Mouse (Mus musculus): ENCODE data around the gene H1fnt. TPM values are rescaled to one million over a fixed set of nuclear protein-coding genes. Genes with fewer than 3 reads are reported as not detected.

Gene H1fnt
- polyA plus RNA-seq, 1 experiment = not detected

GRCm38 (mm10) chr15:98225610-98226009, 31.5 kb downstream of the H1fnt start:
- no peak overlapping the region for H3K27ac ChIP-seq (ENCODE audit: insufficient read depth, low read length)
- TF ChIP-seq CTCF (IDR thresholded peaks at IDR 0.05; ENCODE audit: borderline replicate concordance, insufficient read depth, low read length) = no peak
- no peak for TF ChIP-seq POLR2A (IDR thresholded peaks at IDR 0.05; ENCODE audit: low read depth, low read length)
- no peaks in the 10 kb centered on the region for H3K4me1 ChIP-seq (ENCODE audit: control insufficient read depth, insufficient read depth, low read length)
- no peak overlapping the region for H3K4me3 ChIP-seq (ENCODE audit: insufficient read depth, low read length)

DNA sequence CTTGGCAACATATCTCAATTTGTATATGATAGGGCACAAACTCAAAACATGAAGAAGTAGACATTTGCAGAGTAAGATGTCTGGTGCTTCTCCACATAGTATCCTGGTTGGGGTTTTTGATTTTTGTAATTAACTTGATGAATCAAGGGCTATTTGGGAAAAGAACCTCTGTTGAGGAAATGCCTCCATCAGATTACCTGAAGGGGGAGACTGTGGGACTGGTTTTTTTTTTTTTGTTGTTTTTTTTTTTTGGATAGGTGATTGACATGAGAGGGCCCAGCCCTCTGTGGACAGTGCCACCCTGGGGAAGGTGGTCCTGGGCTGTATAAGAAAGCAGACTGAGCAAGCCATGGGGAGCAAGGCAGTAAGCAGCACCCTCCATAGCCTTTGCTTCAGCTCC, 34.7 kb downstream of the H1fnt start:
- Histone ChIP-seq H3K4me1 (ENCODE audit: control insufficient read depth, insufficient read depth, low read length) (no peaks in the 10 kb centered on the region), H3K27ac (ENCODE audit: insufficient read depth, low read length) (no peak overlapping the region), H3K4me3 (ENCODE audit: insufficient read depth, low read length) (no peak overlapping the region)
- TF ChIP-seq CTCF (IDR thresholded peaks at IDR 0.05; ENCODE audit: borderline replicate concordance, insufficient read depth, low read length) (no peak), POLR2A (IDR thresholded peaks at IDR 0.05; ENCODE audit: low read depth, low read length) (no peak)

GRCm38 (mm10) chr15:98220877-98221276, 36.2 kb downstream of the H1fnt start, which contains the start of the genes Gm44579 and Olfr287:
Gene Gm44579 (minus strand): TSS chr15:98220977.
Gene Olfr287 (minus strand): TSS chr15:98221056.
- TF ChIP-seq CTCF (IDR thresholded peaks at IDR 0.05; ENCODE audit: borderline replicate concordance, insufficient read depth, low read length) (no peak), POLR2A (IDR thresholded peaks at IDR 0.05; ENCODE audit: low read depth, low read length) (no peak)
- Histone ChIP-seq H3K4me3 (ENCODE audit: insufficient read depth, low read length) (no peak within 1 kb of the TSS), H3K27ac (ENCODE audit: insufficient read depth, low read length) (no peak within 1 kb of the TSS), H3K4me1 (ENCODE audit: control insufficient read depth, insufficient read depth, low read length) (no peaks in the 10 kb centered on the region)

DNA sequence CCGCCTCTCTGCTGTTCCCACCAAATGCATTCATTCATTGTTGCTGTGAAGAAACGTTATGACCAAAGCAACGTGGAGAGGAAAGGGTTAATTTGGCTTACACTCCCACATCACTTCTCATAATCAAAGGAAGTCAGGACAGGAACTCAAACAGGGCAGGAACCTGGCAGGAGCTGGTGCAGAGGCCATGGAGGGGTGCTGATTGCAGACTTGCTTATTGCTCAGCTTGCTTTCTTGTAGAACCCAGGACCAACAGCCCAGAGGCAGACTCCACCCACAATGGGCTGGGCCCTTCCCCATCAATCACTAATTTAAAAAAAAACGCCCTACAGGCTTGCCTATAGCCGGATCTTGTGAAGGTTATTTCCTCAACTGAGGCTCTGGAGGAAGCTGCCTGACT, 43.0 kb downstream of the H1fnt start:
- H3K4me3 ChIP-seq (ENCODE audit: insufficient read depth, low read length) = no peak overlapping the region

GRCm38 (mm10) chr15:98213336-98213870, 43.7 kb downstream of the H1fnt start:
- TF ChIP-seq CTCF (IDR thresholded peaks at IDR 0.05; ENCODE audit: borderline replicate concordance, insufficient read depth, low read length) = no peak
- no peak for TF ChIP-seq POLR2A (IDR thresholded peaks at IDR 0.05; ENCODE audit: low read depth, low read length)
- Histone ChIP-seq H3K4me1 (ENCODE audit: control insufficient read depth, insufficient read depth, low read length) (no peaks in the 10 kb centered on the region), H3K4me3 (ENCODE audit: insufficient read depth, low read length) (no peak overlapping the region), H3K27ac (ENCODE audit: insufficient read depth, low read length) (no peak overlapping the region)

More for the DNA sequence above, 43.0 kb downstream of the H1fnt start:
- Histone ChIP-seq H3K27ac (ENCODE audit: insufficient read depth, low read length) (no peak overlapping the region), H3K4me1 (ENCODE audit: control insufficient read depth, insufficient read depth, low read length) (no peaks in the 10 kb centered on the region)
- TF ChIP-seq POLR2A (IDR thresholded peaks at IDR 0.05; ENCODE audit: low read depth, low read length) (no peak), CTCF (IDR thresholded peaks at IDR 0.05; ENCODE audit: borderline replicate concordance, insufficient read depth, low read length) (no peak)

DNA sequence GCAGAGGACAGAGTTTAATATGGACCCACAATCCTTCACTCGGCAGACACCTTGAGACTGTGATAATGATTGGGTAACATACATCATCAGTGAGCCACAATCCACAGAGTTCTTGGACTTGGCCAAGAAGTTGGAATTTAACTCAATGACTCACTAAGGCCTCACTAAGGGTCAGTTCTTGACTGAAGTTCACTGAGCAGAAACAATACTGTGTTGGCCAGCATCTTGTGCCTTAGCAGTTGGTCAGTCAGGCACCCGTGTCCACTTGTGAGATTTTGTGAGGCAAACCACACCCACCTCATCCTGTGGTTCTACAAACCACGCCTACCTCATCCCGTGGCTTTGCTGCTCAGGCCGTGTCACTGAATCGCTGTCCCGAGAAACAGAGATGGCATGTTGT, 47.4 kb downstream of the H1fnt start:
- Histone ChIP-seq H3K27ac (ENCODE audit: insufficient read depth, low read length) (no peak overlapping the region), H3K4me3 (ENCODE audit: insufficient read depth, low read length) (no peak overlapping the region), H3K4me1 (ENCODE audit: control insufficient read depth, insufficient read depth, low read length) (no peaks in the 10 kb centered on the region)
- TF ChIP-seq CTCF (IDR thresholded peaks at IDR 0.05; ENCODE audit: borderline replicate concordance, insufficient read depth, low read length) = no peak
- TF ChIP-seq POLR2A (IDR thresholded peaks at IDR 0.05; ENCODE audit: low read depth, low read length) = no peak

Other genes with a start within 250 kb of the H1fnt start
- gene Pfkm, start 164.7 kb downstream of the H1fnt start, polyA plus RNA-seq (2011; ENCODE audit: insufficient read length, low read depth, missing spikeins) = 20.6 and 24.4 TPM in 2 replicates
- gene Senp1, start 163.5 kb downstream of the H1fnt start, polyA plus RNA-seq (2011; ENCODE audit: insufficient read length, low read depth, missing spikeins) = 23.3 and 30.6 TPM in 2 replicates
- 26.8 and 31.5 TPM in 2 replicates for gene Asb8, start 91.7 kb downstream of the H1fnt start, polyA plus RNA-seq (2011; ENCODE audit: insufficient read length, low read depth, missing spikeins)
- 0.18 and 0.22 TPM in 2 replicates for gene Ccdc184, start 90.1 kb downstream of the H1fnt start, polyA plus RNA-seq (2011; ENCODE audit: insufficient read length, low read depth, missing spikeins)
- not detected in 2 replicates for gene Olfr288, start 61.8 kb downstream of the H1fnt start, polyA plus RNA-seq (2011; ENCODE audit: insufficient read length, low read depth, missing spikeins)
- not detected in 2 replicates for gene Gm44579, start 36.3 kb downstream of the H1fnt start, polyA plus RNA-seq (2011; ENCODE audit: insufficient read length, low read depth, missing spikeins)
- not detected in 2 replicates for gene Olfr287, start 36.2 kb downstream of the H1fnt start, polyA plus RNA-seq (2011; ENCODE audit: insufficient read length, low read depth, missing spikeins)
- gene Olfr286, start 22.8 kb downstream of the H1fnt start, polyA plus RNA-seq (2011; ENCODE audit: insufficient read length, low read depth, missing spikeins) = not detected in 2 replicates
- gene Zfp641, start 38.9 kb upstream of the H1fnt start, polyA plus RNA-seq (2011; ENCODE audit: insufficient read length, low read depth, missing spikeins) = 0.38 and 0.40 TPM in 2 replicates
- gene Olfr285, start 60.1 kb upstream of the H1fnt start, polyA plus RNA-seq (2011; ENCODE audit: insufficient read length, low read depth, missing spikeins) = not detected in 2 replicates
- not detected in 2 replicates for gene Olfr284, start 83.7 kb upstream of the H1fnt start, polyA plus RNA-seq (2011; ENCODE audit: insufficient read length, low read depth, missing spikeins)
- gene Olfr283, start 123.7 kb upstream of the H1fnt start, polyA plus RNA-seq (2011; ENCODE audit: insufficient read length, low read depth, missing spikeins) = not detected in 2 replicates
- not detected in 2 replicates for gene Olfr282, start 173.9 kb upstream of the H1fnt start, polyA plus RNA-seq (2011; ENCODE audit: insufficient read length, low read depth, missing spikeins)
- gene Olfr281, start 195.3 kb upstream of the H1fnt start, polyA plus RNA-seq (2011; ENCODE audit: insufficient read length, low read depth, missing spikeins) = not detected in 2 replicates
- not detected in 2 replicates for gene OR5BS1P, start 212.6 kb upstream of the H1fnt start, polyA plus RNA-seq (2011; ENCODE audit: insufficient read length, low read depth, missing spikeins)
- gene Lalba, start 225.4 kb upstream of the H1fnt start, polyA plus RNA-seq (2011; ENCODE audit: insufficient read length, low read depth, missing spikeins) = not detected in 2 replicates
- not detected in 2 replicates for gene Olfr279, start 235.1 kb upstream of the H1fnt start, polyA plus RNA-seq (2011; ENCODE audit: insufficient read length, low read depth, missing spikeins)